Mouse (Mus musculus) embryonic facial prominence, embryonic 13.5 days (tissue): ENCODE measurements around the gene Olfr1432. TPM values are rescaled to one million over a fixed set of nuclear protein-coding genes. Genes with fewer than 3 reads are reported as not detected.
"Not testable (repeated sequence)": the region's sequence is repeated elsewhere in the genome, so short reads cannot be mapped to it uniquely, and the experiment has no call there.

Experiments used
- ATAC-seq: fragments of 200-750 bp; cut with Nextera tagmentation; 2 replicates; pipeline ENCODE4 v1.8.0; 2017; ENCODE audit warnings: low read depth; ENCODE audit not compliant: insufficient number of reproducible peaks, insufficient read depth, low FRiP score, low TSS enrichment
- H3K27ac ChIP-seq: fragments of 300-500 bp; sonication (generic); 2 replicates; pipeline ENCODE4 v1.5.1; 2015; ENCODE audit warnings: moderate library complexity, mild to moderate bottlenecking, inconsistent platforms
- H3K27me3 ChIP-seq: fragments of 300-500 bp; sonication (generic); 2 replicates; pipeline ENCODE4 v1.6.1; 2015; ENCODE audit warnings: mild to moderate bottlenecking, inconsistent platforms
- H3K36me3 ChIP-seq: fragments of 300-500 bp; sonication (generic); 2 replicates; pipeline ENCODE4 v1.6.1; 2015; ENCODE audit warnings: mild to moderate bottlenecking, inconsistent platforms
- H3K4me1 ChIP-seq: fragments of 300-500 bp; sonication (generic); 2 replicates; pipeline ENCODE4 v1.6.1; 2015; ENCODE audit warnings: inconsistent platforms
- H3K4me2 ChIP-seq: fragments of 300-500 bp; sonication (generic); 2 replicates; pipeline ENCODE4 v1.6.1; 2015; ENCODE audit warnings: moderate library complexity, mild to moderate bottlenecking, inconsistent platforms
- H3K4me3 ChIP-seq: fragments of 300-500 bp; sonication (generic); 2 replicates; pipeline ENCODE4 v1.5.1; 2015; ENCODE audit warnings: mild to moderate bottlenecking, inconsistent platforms
- H3K9ac ChIP-seq: fragments of 300-500 bp; sonication (generic); 2 replicates; pipeline ENCODE4 v1.6.1; 2015; ENCODE audit warnings: mild to moderate bottlenecking, inconsistent platforms
- H3K9me3 ChIP-seq: fragments of 300-500 bp; sonication (generic); 2 replicates; pipeline ENCODE4 v1.6.1; 2016; ENCODE audit warnings: inconsistent platforms
- whole genome bisulfite sequencing: fragments of 180-500 bp; shearing (Covaris S2); methylation state at CpG from one replicate; pipeline ENCODE4 v1.1.7; 2015; ENCODE audit warnings: mixed read lengths; 5-methylcytosine and 5-hydroxymethylcytosine counted together
- polyA plus RNA-seq: library from polyadenylated mRNA; unstranded; fragments of >200 nt; fragmentation: Nextera tagmentation; extraction: Ambion mirVana; gene quantifications from 2 replicates; pipeline ENCODE4 v1.2.1, GENCODE M21; 2015

Gene Olfr1432
- not detected in 2 replicates for polyA plus RNA-seq

DNA sequence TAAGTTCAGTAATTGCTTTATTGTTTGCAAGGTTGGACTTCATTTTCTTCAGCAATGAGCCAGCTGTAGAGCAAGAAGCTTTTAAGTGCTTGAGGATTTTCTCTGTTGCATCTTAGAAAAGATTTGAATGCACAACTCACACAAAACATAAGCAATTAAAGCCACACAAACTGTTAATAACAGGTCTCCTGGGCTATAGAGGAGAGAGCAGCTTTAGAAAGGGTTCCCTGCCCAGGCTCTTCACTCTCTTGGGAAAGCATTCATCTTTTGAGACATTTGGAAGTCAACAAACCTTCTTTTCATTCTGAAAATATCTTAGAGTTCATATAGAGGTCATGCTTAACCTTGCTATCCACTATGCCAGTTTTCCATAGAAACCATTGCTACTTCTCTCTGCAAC lies at the start of gene Olfr1432:
Olfr1432 (minus strand) TSS at position 101 of the 400 bp plus-strand sequence.
- ATAC-seq, H3K4me3 ChIP-seq, H3K4me2 ChIP-seq, H3K9ac ChIP-seq, H3K9me3 ChIP-seq, H3K4me1 ChIP-seq, H3K36me3 ChIP-seq, H3K27me3 ChIP-seq, H3K27ac ChIP-seq: not testable (repeated sequence)

DNA sequence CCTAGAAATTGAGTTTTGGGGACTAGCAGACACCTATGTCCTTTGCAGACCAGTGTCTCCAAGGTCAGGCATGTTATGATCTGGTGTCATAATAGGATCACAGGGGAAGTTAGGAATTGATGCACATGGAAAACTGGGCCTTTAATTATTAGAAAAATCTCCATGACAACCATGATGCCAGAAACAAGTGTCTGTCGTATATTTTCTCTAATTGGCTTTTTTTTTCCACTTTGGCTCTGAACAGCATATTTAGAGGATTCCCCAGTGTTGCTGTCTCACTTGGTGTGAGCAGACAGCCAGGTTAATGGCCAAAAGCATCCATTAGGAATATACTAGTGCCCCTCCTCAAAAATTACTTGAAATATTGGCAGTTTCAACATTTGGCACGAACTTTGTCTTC lies 47.2 kb upstream of the Olfr1432 start, which contains the start of gene Olfr1434:
Olfr1434 (plus strand) TSS at position 301 of the 400 bp plus-strand sequence.
- WGBS: 73% methylated on average over 2 of the region's 2 CpGs
- no peak within 1 kb of the TSS for H3K4me3 ChIP-seq
- no peak for ATAC-seq
- H3K9ac ChIP-seq: no peak within 1 kb of the TSS
- no peak within 1 kb of the TSS for H3K27ac ChIP-seq
- no peaks in the 10 kb centered on the region for H3K36me3 ChIP-seq
- no peaks in the 10 kb centered on the region for H3K27me3 ChIP-seq
- H3K4me1 ChIP-seq: no peaks in the 10 kb centered on the region
- no peak within 1 kb of the TSS for H3K4me2 ChIP-seq
- no peaks in the 10 kb centered on the region for H3K9me3 ChIP-seq

DNA sequence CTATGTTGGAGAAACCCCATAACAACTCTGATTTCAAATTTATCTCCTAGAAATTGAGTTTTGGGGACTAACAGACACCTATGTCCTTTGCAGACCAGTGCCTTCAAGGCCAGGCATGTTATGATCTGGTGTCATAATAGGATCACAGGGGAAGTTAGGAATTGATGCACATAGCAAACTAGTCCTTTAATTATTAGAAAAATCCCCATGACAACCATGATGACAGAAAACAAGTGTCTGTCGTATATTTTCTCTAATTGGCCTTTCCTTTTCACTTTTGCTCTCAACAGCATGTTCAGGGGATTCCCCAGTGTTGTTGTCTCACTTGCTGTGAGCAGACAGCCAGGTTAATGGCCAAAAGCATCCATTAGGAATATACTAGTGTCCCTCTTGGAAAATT lies 28.3 kb upstream of the Olfr1432 start, which contains the start of gene Olfr235:
Olfr235 (plus strand) TSS at position 301 of the 400 bp plus-strand sequence.
- H3K36me3 ChIP-seq: no peaks in the 10 kb centered on the region
- no peak for ATAC-seq
- no peak within 1 kb of the TSS for H3K9ac ChIP-seq
- no peak within 1 kb of the TSS for H3K4me3 ChIP-seq
- no peaks in the 10 kb centered on the region for H3K4me1 ChIP-seq
- H3K27me3 ChIP-seq: no peaks in the 10 kb centered on the region
- no peak within 1 kb of the TSS for H3K4me2 ChIP-seq
- 54% methylated on average over 1 of the region's 1 CpGs for WGBS
- no peak within 1 kb of the TSS for H3K27ac ChIP-seq
- H3K9me3 ChIP-seq: no peaks in the 10 kb centered on the region

DNA sequence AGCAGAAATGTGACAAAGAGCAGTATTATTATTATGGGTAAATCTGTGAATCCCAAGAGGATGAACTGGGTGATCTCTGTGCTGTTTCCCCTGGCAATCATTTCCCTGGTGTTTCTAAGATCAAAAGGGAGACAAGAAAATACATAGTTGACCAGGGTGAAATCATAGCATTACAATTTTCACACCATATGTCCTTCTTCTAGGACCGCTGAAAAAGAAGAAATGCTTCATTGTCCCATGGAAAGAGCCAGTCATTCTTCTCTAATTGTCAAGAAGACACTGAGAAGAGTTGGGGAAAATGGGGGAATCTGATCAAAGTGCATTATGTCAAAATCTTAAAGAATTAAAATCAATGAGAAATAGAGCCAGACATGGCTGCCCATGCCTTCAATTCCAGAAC lies 9.2 kb upstream of the Olfr1432 start, which contains the start of gene Olfr262:
Olfr262 (minus strand) TSS at position 101 of the 400 bp plus-strand sequence.
- no peak within 1 kb of the TSS for H3K4me3 ChIP-seq
- no peaks in the 10 kb centered on the region for H3K27me3 ChIP-seq
- no peak within 1 kb of the TSS for H3K4me2 ChIP-seq
- ATAC-seq: no peak
- WGBS: 63% methylated on average over 1 of the region's 1 CpGs
- H3K27ac ChIP-seq: no peak within 1 kb of the TSS
- H3K4me1 ChIP-seq: no peaks in the 10 kb centered on the region
- no peaks in the 10 kb centered on the region for H3K36me3 ChIP-seq
- H3K9me3 ChIP-seq: no peaks in the 10 kb centered on the region
- H3K9ac ChIP-seq: no peak within 1 kb of the TSS

DNA sequence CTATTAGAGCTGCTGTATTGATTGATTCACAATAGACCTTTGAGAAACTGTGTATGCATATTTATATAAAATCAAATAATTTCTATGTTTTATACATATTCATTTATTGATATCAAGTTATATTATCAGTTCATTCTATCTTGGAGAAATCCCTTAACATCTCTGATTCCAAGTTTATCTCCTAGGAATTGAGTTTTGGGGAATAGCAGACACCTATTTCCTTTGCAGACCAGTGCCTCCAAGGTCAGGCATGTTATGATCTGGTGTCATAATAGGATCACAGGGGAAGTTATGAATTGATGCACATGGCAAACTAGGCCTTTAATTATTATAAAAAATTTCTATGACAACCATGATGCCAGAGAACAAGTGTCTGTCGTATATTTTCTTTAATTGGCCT lies 32.1 kb downstream of the Olfr1432 start, which contains the start of gene Olfr1431:
Olfr1431 (plus strand) TSS at position 301 of the 400 bp plus-strand sequence.
- no peak within 1 kb of the TSS for H3K4me3 ChIP-seq
- H3K4me1 ChIP-seq: no peaks in the 10 kb centered on the region
- no peaks in the 10 kb centered on the region for H3K9me3 ChIP-seq
- no peaks in the 10 kb centered on the region for H3K36me3 ChIP-seq
- H3K27ac ChIP-seq: no peak within 1 kb of the TSS
- no peak within 1 kb of the TSS for H3K9ac ChIP-seq
- no peak for ATAC-seq
- no peak within 1 kb of the TSS for H3K4me2 ChIP-seq
- H3K27me3 ChIP-seq: no peaks in the 10 kb centered on the region
- 75% methylated on average over 1 of the region's 1 CpGs for WGBS

DNA sequence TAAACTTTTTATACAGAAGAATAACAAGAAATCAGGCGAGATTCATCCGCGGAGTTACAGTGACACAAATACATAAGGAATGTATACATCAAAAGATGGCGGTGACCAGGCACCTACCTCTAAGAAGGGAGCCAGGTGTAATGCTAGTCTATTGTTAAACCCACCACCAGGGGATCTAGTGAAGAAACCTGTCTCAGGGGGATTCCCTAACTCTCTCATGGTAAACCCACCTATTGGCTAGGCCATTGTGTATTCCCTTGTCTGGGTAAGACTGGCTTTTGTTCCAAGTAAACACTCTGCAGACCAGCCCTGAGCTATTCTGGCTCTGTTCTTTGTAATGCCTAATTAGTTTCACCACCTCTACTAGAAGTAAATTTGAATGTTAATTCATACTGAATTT lies 33.3 kb downstream of the Olfr1432 start:
- not testable (repeated sequence) for H3K36me3 ChIP-seq, ATAC-seq, H3K9me3 ChIP-seq, H3K4me3 ChIP-seq, H3K4me2 ChIP-seq, H3K27ac ChIP-seq, H3K4me1 ChIP-seq, H3K27me3 ChIP-seq, H3K9ac ChIP-seq
- 80% methylated on average over 4 of the region's 4 CpGs for WGBS

Other genes with a start within 250 kb of the Olfr1432 start
- gene Olfr1423, start 191.3 kb downstream of the Olfr1432 start, polyA plus RNA-seq: not detected in 2 replicates
- not detected in 2 replicates for gene Olfr1424, start 169.9 kb downstream of the Olfr1432 start, polyA plus RNA-seq
- not detected in 2 replicates for gene Olfr1425, start 154.9 kb downstream of the Olfr1432 start, polyA plus RNA-seq
- not detected in 2 replicates for gene Olfr1426, start 140.6 kb downstream of the Olfr1432 start, polyA plus RNA-seq
- not detected in 2 replicates for gene Olfr1427, start 129.3 kb downstream of the Olfr1432 start, polyA plus RNA-seq
- gene Olfr1428, start 116.7 kb downstream of the Olfr1432 start, polyA plus RNA-seq: not detected in 2 replicates
- not detected in 2 replicates for gene Olfr76, start 109.4 kb downstream of the Olfr1432 start, polyA plus RNA-seq
- not detected in 2 replicates for gene Olfr1555-ps1, start 62.5 kb downstream of the Olfr1432 start, polyA plus RNA-seq
- gene Olfr1431, start 32.0 kb downstream of the Olfr1432 start, polyA plus RNA-seq: not detected in 2 replicates
- not detected in 2 replicates for gene Olfr262, start 9.1 kb upstream of the Olfr1432 start, polyA plus RNA-seq
- gene Olfr235, start 28.4 kb upstream of the Olfr1432 start, polyA plus RNA-seq: 0.19 TPM in 1 of 2 replicates, not detected in the other
- gene Olfr1434, start 47.3 kb upstream of the Olfr1432 start, polyA plus RNA-seq: 0.47 TPM in 1 of 2 replicates, not detected in the other
- not detected in 2 replicates for gene Olfr1436, start 66.5 kb upstream of the Olfr1432 start, polyA plus RNA-seq
- 0.07 TPM in 1 of 2 replicates, not detected in the other for gene Olfr1437, start 92.5 kb upstream of the Olfr1432 start, polyA plus RNA-seq
- not detected in 2 replicates for gene Olfr1438-ps1, start 103.3 kb upstream of the Olfr1432 start, polyA plus RNA-seq
- 0.19 TPM in 1 of 2 replicates, not detected in the other for gene Olfr1440, start 154.7 kb upstream of the Olfr1432 start, polyA plus RNA-seq
- gene Olfr1441, start 184.8 kb upstream of the Olfr1432 start, polyA plus RNA-seq: not detected in 2 replicates
- not detected in 2 replicates for gene Pfpl, start 195.3 kb upstream of the Olfr1432 start, polyA plus RNA-seq
- gene Mpeg1, start 228.2 kb upstream of the Olfr1432 start, polyA plus RNA-seq: 0.36 and 0.41 TPM in 2 replicates